Mouse (Mus musculus): Measurements from ENCODE around the gene Nfkbib.

Gene Nfkbib

DNA sequence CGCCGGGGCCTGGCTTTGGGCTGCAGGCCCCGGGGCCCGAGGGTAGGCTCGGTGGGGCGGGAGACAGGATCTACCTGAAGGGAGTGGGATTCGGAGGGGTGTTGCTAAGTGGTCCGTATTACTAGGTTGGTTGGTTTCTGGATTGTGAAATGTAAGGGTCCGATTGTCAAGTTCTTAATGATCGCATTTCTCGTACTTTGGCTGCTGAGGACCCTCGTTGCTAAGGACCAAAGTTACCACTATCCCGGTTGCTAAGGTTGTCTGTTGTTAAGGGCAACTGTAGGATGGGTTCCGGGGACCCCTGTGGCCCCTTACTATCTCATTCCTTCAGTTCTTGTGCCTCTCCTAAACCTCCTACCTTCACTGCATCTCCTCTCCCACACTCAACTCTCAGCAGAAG, 402 bp downstream of the Nfkbib start:
- no peak for DNase-seq (ENCODE audit: low spot score in 2 of 2)

DNA sequence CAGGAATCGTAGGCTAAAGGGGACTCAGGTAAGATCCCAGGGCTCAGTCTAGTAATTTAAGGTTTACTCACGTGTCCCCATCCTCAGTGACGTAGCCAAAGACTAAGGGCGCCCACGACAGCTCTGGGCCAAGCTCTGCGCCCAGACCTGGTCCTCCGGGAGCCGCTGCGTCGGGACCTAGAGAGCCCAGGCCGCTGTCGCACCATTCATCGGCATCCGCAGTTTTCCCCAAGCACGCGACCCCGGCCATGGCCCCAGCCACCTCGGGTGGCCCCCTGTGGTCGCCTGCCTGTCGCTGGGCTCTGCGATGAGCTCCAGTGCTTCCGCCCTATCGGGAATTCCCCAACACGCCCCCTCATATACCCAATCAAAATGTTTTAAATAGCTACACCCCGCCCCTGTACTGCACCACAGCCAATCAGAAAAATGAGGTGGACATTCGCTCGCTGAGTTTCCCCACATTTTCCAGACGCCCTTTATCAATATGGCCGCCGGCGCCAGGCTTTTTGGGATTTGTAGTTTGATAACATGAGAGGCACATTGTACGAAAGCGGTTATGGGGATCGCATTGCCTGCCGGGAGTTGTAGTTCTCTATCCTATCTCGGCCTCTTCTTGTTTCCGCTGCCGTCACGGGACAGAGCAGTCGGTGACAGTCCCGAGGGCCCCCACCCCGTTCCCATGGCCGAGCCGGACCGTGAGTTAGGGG, 986 bp downstream of the Nfkbib start, which contains the start of gene Sirt2:
Gene Sirt2, plus strand, starts transcription at position 563 of the 707 bp plus-strand sequence.
- peak; percentile 95 to 96 for DNase-seq (ENCODE audit: low spot score in 2 of 2)

DNA sequence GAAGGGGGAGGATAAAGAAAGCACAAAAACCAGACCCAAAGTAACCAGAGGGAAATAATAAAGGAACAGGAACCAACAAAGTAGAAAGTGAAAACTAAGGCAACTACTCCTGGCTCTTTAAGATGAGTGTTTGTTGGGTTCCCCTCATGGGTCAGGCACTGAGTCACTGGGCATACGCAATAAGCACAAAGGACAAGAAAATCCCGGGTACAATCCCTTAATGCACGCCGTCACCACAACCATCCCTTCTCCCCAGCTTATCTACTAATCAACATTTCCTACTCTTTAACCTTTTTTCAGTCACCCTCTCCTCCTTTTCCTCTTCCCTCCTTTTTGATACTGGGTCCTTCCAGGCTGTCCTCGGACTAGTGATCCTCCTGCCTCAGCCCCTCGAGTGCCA, 2.1 kb downstream of the Nfkbib start:
- DNase-seq (ENCODE audit: low spot score in 2 of 2): no peak

DNA sequence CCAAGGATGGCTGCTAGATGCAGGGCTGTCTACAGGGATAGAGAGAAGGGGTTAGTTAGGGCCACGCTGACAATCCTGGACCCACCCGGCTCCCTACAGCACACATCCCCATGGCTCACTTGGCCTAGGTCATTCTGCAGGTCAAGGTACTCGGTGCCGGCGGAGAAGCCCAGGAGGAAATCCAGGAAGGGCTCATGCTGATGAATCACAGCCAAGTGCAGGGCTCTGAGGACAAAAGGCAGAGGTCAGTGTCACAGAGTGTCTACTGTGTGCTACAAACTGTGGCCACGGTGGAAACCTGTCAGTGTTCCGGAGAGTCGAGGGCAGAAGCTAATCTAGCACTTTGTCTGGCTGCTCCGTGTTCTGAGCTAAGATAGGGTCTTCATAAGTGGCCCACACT, 5.4 kb downstream of the Nfkbib start:
- no peak for DNase-seq (ENCODE audit: low spot score in 2 of 2)

DNA sequence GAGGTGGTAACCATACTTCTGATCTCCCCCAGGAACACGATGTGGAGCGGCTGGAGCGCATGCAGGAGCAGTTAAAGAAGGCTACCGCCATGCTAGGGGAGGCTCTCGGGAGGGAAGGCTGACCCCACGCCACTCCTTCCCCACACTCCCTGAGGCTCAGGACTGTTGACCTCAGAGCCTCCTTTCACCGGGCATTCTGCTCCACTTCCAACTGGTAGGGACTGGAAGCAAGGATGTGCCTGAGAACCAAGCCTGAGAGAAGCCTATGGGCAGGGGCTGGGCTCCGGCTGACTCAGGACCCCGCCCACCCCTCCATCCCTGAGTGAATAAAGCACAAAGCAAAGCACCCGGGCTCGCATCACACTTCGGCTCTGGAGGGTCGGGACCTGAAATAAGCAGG, 8.7 kb downstream of the Nfkbib start:
- DNase-seq (ENCODE audit: low spot score in 2 of 2): no peak

DNA sequence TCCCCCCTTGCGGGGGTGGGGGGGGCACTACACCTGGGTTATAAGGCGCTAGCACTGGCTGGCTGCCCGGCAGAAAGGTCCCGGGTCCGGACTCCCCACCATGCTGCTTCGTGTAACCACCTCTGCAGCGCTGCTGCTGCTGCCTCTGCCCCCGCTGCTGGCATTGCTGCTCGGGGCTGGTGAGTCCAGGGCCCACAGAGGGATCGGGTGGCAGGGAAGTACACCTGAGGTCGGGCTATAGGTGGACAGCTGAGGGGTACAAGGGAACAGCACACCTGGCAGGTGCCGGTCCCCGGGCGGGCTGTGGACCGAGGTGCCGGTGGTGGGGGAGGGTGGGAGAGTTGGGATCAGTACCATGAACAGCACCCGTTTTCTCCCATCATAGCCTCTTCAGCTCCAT, 11.2 kb downstream of the Nfkbib start, which contains the start of gene Ccer2:
Gene Ccer2, plus strand, starts transcription at position 96 of the 400 bp plus-strand sequence.
- no peak for DNase-seq (ENCODE audit: low spot score in 2 of 2)

DNA sequence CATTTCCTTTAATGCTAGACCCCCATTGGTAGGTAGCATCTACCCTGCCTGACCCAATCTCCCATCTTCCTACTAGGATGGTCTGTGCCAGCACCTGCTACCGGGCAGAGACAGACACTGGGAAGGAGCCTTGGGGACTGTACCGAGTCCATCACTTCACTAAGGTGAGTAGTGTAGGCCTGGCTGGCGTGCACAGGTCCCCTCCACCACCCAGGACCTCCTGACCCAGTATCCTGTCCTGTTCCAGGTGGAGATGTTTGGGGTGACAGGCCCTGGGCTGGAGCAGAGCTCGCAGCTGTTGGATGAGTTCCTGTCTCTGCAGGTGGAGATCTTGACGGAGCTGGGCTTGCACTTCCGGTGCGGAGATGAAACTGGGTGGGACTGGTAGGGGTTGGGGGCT, 17.4 kb downstream of the Nfkbib start:
- DNase-seq (ENCODE audit: low spot score in 2 of 2): no peak

DNA sequence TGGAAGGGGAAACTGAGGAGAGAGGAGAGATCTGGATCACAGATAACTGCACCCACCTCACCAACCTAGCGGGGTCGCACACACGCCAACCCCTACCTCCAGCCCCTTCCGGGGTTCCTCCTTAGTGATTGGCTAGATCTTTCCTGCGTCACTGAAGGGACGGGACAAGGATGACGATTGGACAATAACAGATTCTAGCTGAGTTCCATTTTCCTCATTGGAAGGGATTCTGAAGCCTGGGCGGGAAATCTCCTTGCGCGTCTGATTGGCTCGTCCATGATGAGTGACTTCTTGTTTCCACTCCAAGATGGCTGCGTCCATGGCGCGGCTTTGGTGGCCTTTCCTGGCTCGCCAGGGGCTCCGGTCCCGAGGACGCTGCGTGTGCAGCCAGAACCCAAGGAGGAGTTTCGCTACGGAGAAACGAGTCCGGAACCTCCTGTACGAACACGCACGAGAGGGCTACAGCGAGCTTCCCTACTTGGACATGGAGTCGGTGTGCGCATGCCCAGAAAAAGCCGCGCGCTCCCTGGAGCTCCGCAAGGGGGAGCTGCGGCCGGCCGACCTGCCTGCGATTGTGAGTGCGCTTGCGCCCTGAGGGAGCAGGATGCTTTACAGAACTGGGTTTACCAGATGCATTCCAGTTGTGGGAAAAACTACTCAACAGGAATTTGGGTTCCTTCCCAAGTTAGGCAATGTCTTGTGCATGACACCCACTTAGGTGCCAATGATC, 25.4 kb downstream of the Nfkbib start, which contains the start of the genes Mrps12 and Sars2:
Gene Mrps12, minus strand, starts transcription at position 112 of the 730 bp plus-strand sequence.
Gene Sars2, plus strand, starts transcription at position 284 of the 730 bp plus-strand sequence.
- DNase-seq (ENCODE audit: low spot score in 2 of 2): peak; percentile 91

DNA sequence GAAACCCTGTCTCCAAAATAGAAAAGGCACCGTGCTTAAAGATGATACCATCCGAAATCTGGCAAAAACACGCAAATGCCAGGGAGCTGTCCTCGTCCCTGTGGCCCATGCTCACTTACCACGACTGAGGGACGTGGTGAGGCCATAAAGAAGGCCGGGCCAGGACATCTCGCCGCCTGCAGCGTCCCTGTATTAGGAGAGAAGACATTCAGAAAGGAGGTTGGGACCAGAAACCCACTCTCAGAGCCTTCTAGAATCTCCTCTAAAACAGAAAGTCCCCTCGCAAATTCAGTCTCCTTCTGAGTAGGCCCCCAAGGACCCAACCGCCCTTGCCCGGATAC, 26.0 kb downstream of the Nfkbib start:
- no peak for DNase-seq (ENCODE audit: low spot score in 2 of 2)

DNA sequence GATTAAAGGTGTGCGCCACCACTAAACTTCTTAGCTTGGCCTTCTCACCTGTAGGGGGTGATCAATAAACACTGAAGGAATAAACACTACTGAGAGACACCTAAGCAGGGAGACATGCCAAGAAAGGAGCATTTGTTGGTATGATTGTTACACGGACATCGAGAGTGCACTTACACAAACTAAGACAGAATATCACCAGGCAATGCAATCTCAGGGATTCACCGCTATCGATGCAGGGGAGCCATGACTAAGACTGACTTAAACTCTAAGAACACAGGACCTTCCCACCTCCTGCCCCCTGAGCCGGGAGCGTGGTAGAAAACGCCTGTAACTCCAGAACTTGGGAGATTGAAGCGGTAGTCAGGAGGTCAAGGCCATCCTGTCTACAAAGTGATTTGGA, 26.4 kb downstream of the Nfkbib start:
- no peak for DNase-seq (ENCODE audit: low spot score in 2 of 2)

DNA sequence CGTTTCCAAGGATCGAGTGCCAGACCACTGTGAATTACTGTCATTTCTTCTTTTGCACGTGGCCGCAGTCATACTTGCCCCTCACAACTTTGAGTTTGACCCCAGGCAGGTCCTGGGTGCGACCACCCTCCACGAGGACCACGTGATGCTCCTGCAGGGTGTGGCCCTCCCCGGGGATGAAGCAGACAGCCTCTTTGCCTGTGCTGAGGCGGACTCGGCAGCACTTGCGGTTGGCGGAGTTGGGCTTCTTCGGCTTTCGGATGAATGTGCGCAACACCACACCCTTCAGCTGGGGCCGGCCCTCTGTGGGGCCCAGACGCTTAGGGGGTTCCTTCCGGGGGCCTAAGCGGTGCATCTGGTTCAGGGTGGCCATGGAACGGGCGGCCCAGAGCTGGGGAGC, 27.5 kb downstream of the Nfkbib start:
- DNase-seq (ENCODE audit: low spot score in 2 of 2): no peak

DNA sequence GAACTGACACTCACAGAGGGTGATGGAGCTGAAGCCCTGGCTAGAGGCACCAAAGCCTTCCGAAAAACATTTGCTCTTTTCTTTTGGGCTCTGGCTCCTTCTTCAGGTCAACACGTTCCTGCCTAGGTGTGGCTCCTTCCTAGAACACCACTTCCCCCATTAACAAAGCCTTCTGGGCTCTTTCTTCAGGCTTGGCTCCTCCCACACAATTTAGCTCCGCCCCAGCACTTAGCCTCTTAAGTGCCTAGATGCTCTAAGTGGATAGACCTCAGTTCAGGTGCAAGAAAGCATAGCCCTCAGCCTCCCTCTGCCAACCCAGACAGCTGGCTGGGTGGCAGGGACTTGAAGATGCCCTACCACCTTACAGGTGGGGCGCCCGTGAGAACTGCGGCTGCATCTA, 31.6 kb downstream of the Nfkbib start:
- no peak for DNase-seq (ENCODE audit: low spot score in 2 of 2)

DNA sequence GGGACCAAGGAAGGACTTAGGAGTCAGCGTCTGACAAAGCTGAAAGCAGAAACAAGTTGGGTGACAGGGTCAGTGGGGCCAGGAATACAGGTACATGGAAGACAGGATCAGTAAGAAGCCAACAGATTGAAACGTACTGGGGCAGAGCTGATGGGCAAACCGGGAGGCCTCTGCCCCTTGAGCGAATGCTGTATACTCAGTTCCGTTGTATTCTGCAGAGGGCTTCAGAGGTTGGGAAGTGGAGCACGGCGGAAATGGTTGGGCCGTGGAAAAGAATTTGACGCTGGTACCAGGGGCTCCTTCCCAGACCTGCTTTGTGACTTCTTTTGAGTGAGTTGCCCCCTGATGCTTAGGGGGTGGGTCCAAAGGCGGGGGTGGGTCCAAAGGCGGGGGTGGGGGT, 34.1 kb downstream of the Nfkbib start:
- DNase-seq (ENCODE audit: low spot score in 2 of 2): no peak

DNA sequence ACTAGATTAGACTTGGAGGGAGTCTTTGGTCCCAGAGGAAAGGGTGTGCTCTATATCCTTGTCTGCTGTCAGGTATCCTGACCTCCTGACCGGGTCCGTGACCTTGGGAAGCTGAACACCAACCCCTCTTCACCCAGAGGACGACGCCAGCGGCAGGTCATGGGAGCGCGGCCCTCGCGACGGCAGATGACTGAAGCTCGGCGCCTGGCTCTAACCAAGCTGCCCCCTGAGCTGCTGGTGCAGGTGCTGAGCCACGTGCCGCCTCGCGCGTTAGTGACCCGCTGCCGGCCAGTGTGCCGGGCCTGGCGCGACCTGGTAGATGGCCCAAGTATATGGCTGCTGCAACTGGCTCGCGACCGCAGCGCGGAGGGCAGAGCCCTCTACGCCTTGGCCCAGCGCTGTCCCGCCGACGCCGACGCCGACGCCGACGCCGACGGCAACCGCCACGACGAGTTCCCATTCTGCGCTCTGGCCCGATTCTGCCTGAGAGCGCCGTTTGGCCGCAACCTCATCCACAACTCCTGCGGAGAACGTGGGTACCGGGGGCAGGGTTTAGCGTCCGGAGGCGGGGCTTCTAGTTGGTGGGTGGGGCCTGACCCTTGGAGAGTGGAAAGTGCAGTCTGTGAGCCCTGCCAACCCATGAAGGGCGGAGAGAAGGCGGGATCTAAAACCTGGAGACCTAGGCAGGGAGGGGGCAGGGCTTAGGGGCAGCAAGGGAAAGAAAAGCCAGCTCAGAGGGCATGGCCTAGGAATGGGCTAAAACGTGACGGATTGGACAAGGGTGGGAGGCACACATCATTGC, 34.8 kb downstream of the Nfkbib start:
- DNase-seq (ENCODE audit: low spot score in 2 of 2): peak; percentile 54 to 73

DNA sequence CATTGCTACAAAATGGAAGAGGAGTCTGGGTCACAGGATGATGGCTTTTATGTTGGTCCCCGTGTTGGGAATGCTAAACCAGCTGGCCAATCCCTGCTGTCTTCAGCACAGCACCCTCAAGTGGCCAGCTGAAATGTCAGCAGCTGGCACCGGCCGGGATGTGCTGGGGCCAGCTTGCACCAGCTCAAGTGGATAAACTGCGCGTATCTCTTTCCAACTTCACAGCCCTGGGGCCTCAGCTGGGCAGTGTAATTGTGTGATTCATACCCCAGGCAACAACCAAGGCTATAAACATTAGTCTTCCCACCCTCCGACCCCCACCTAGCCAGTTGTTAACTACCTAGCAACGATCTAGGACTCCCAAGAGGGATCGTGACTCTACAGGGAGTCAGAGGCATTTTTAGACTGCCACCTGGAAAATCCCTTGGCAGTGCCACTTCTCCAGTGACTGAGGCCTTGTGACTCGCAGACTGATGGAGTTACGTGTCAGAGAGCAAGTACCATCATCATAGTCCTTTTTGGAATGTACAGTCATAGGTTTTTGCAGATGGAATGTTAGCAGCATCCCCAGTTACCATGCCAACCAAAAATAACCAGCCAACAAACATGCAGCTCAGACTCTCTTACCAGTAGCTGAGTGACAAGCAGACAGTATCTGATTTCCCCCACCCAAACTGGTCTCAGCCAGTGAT, 39.5 kb downstream of the Nfkbib start:
- no peak for DNase-seq (ENCODE audit: low spot score in 2 of 2)

DNA sequence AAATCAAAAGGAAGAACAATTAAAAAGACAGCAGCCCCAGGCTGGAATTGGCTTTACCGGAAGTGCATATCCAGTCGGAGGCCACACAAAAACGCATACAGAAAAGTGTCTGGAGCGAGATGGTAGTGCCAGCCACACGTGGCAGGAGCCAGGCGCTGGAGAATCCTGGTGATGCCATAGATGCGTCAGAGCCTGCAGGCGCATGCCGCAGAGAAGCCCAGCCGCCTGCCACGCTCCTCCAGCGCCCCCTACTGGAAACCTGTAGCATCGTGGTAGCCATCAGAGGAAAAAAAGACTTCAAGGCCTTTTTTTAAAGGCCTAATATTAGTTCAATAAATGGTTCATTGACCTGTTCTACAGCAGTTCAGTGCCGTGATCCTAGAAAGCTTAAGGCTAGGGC, 40.7 kb downstream of the Nfkbib start:
- DNase-seq (ENCODE audit: low spot score in 2 of 2): peak; percentile 58 to 81

DNA sequence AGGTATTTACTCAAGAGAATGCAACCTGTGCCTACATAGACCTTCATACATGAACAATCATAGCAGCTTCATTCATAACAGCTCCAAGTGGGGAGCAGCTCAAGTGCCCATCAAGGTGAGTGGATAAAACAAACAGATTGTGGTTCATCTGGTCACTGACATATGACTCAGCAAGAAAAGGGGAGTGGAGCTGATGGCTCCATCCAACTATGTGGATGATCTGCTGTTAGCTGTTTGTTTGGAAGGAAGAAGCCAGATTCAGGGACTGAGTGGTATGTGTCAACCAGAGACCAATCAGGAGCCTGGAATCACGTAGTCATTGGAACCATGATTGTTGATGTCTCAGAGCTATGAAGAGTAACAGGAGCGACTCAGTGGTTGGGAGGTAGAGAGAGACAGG, 42.7 kb downstream of the Nfkbib start:
- DNase-seq (ENCODE audit: low spot score in 2 of 2): no peak

DNA sequence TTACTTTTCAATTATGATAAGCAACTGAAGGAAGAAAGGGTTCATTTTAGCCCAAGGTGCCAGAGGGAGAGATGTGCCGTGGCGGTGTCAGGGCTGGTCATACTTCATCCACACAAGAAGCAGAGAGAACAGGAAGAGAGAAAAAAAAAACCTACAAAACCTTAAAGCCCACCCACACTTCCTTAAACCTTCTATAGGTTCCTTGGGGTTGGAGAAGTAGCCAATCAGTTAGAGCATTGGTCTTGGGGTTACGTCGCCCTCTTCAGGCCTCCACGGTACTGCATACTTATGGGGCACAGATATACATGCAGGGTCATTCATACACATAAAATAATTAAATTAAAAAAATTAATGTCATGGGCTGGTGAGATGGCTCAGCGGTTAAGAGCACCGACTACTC, 45.2 kb downstream of the Nfkbib start:
- no peak for DNase-seq (ENCODE audit: low spot score in 2 of 2)

DNA sequence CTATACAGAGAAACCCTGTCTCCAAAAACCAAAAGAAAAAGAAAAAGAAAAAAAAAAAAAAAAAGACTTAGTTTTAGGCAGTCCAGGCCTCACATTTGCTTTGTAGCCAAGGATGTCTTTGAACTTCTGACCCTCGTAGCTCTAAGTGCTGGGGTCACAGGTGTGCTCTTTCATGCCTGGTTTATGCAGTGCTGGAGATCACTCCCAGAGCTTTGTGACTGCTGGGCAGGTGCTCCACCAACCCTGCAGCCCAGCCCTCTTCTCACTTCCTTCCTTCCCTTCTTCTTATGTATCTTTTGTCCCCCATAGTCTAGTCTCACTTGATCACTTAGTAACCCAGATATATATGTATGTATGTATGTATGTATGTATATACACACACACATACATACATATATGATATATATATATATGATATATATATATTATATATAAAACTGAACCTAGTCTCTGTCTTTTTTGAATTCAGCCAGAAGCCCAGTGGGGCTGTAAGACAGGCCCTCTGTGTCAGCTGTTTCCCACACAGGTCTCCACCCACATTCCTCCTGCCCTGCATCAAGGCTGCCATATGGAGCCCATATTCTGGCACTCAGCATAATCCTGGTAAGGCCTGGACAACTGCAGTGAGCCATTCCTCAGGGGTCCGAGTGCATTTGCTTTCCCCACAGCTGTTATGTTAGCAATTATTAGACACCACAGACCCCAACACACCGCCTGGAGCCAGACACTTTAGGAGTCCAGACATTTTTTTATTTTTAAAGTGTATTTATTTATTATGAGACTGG, 46.4 kb downstream of the Nfkbib start:
- DNase-seq (ENCODE audit: low spot score in 2 of 2): no peak

DNA sequence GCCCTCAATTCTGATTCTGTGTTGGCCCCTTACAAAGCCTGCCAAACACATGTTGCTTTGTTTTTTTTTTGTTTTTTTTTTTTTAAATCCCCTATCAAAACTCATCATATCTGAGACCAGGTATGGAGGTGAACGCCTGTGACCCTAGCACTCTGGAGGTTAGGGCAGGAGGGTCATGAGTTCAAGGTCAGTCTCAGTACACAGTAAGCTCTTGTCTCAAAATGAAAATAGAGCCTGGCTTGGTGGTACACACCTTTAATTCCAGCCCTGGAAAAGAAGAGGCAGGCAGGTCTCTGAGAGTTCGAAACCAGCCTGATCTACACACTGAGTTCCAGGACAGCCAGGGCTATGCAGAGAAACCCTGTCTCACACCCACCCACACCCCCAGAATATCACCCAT, 47.7 kb downstream of the Nfkbib start:
- DNase-seq (ENCODE audit: low spot score in 2 of 2): no peak

DNA sequence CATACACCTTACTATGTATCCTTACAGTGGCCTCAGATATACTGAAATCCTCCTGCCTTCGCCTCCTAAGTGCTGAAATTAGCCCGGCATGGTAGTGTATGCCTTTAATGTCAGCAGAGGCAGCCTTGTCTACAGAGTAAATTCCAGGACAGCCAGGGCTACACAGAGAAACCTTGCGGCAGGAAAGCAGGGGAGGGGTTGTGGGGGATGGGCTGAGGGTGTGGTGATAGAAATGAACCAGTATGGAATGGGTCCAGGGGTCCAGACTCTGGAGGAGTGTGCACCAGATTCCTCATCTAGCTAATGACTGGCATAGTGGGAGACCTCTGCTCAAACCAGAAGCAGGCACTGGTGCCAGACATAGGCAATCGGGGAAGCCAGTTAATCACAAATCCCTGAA, 48.2 kb downstream of the Nfkbib start:
- no peak for DNase-seq (ENCODE audit: low spot score in 2 of 2)
